Mouse (Mus musculus) midbrain, embryonic 11.5 days (tissue): ENCODE data around the gene Osbpl6. TPM values are rescaled to one million over a fixed set of nuclear protein-coding genes. Genes with fewer than 3 reads are reported as not detected.
A peak's percentile ranks its signal among the peaks of the same experiment; 100 is the strongest.
"Not testable (repeated sequence)": the region's sequence is repeated elsewhere in the genome, so short reads cannot be mapped to it uniquely, and the experiment has no call there.

Experiments
- ATAC-seq: fragments of 200-750 bp; cut with Nextera tagmentation; 2 replicates; pipeline ENCODE4 v1.8.0; 2017; ENCODE audit warnings: moderate TSS enrichment, moderate library complexity; ENCODE audit not compliant: low FRiP score
- DNase-seq: peaks from one replicate; pipeline ENCODE4 v3.0.0; 2015; ENCODE audit warnings: low spot score; ENCODE audit errors: missing footprints
- H3K27ac ChIP-seq: fragments of 300-500 bp; sonication (generic); 2 replicates; pipeline ENCODE4 v1.5.1; 2014; ENCODE audit warnings: low read depth, low read length
- H3K27me3 ChIP-seq: fragments of 300-500 bp; sonication (generic); 2 replicates; pipeline ENCODE4 v1.6.1; 2014; ENCODE audit warnings: mild to moderate bottlenecking, low read length, moderate library complexity, mixed read lengths; ENCODE audit not compliant: control insufficient read depth, insufficient read depth
- H3K36me3 ChIP-seq: fragments of 300-500 bp; sonication (generic); 2 replicates; pipeline ENCODE4 v1.6.1; 2014; ENCODE audit warnings: mild to moderate bottlenecking, low read length, moderate library complexity, mixed read lengths; ENCODE audit not compliant: control insufficient read depth, insufficient read depth
- H3K4me1 ChIP-seq: fragments of 300-500 bp; sonication (generic); 2 replicates; pipeline ENCODE4 v1.6.1; 2014; ENCODE audit warnings: low read length; ENCODE audit not compliant: control insufficient read depth, insufficient read depth
- H3K4me2 ChIP-seq: fragments of 300-500 bp; sonication (generic); 2 replicates; pipeline ENCODE4 v1.6.1; 2014; ENCODE audit warnings: mild to moderate bottlenecking, moderate library complexity
- H3K4me3 ChIP-seq: fragments of 300-500 bp; sonication (generic); 2 replicates; pipeline ENCODE4 v1.5.1; 2014; ENCODE audit warnings: low read depth, low read length
- H3K9ac ChIP-seq: fragments of 300-500 bp; sonication (generic); 2 replicates; pipeline ENCODE4 v1.6.1; 2014; ENCODE audit warnings: low read length
- H3K9me3 ChIP-seq: fragments of 300-500 bp; sonication (generic); 2 replicates; pipeline ENCODE4 v1.6.1; 2016; ENCODE audit warnings: low read length; ENCODE audit not compliant: control insufficient read depth
- WGBS: fragments of 180-500 bp; shearing (Covaris S2); extraction: QIAGEN DNeasy Blood & Tissue Kit; methylation state at CpG from one replicate; pipeline ENCODE4 v1.1.7; 2014; 5-methylcytosine and 5-hydroxymethylcytosine counted together
- polyA plus RNA-seq: library from polyadenylated mRNA; unstranded; fragments of >200 nt; fragmentation: Nextera tagmentation; extraction: Ambion mirVana; gene quantifications from 2 replicates; pipeline ENCODE4 v1.2.1, GENCODE M21; 2014

The Osbpl6 gene
- polyA plus RNA-seq, 1 experiment from 2014 or later = 10.9 TPM

- H3K27me3 ChIP-seq = no peaks in the 10 kb centered on the region
- 89% methylated on average over 5 of the region's 5 CpGs for WGBS
- H3K9ac ChIP-seq = no peak overlapping the region
- H3K4me3 ChIP-seq = no peak overlapping the region
- no peaks in the 10 kb centered on the region for H3K4me1 ChIP-seq
- ATAC-seq (no peak), DNase-seq (no peak)
- H3K4me2 ChIP-seq = no peak overlapping the region
- peaks cover 11% of the 10 kb centered on the region; the same call in 1 of the 2 replicates for H3K36me3 ChIP-seq
- no peaks in the 10 kb centered on the region for H3K9me3 ChIP-seq
- H3K27ac ChIP-seq = no peak overlapping the region
Observed at GRCm38 (mm10) chr2:76620188-76620587, 213.9 kb downstream of the Osbpl6 start.

- Histone ChIP-seq H3K4me2 (no peak overlapping the region), H3K27me3 (no peaks in the 10 kb centered on the region), H3K9me3 (peaks cover 3% of the 10 kb centered on the region; the same call in 1 of the 2 replicates), H3K36me3 (peaks cover 20% of the 10 kb centered on the region), H3K4me3 (no peak overlapping the region), H3K4me1 (no peaks in the 10 kb centered on the region), H3K9ac (no peak overlapping the region), H3K27ac (no peak overlapping the region)
- whole genome bisulfite sequencing = 81% methylated on average over 1 of the region's 1 CpGs
- DNase-seq = no peak
- ATAC-seq = no peak
Observed at GRCm38 (mm10) chr2:76621724-76622123, 215.4 kb downstream of the Osbpl6 start.

- not testable (repeated sequence) for H3K9me3 ChIP-seq, H3K4me2 ChIP-seq, H3K9ac ChIP-seq, H3K4me1 ChIP-seq, ATAC-seq, H3K27me3 ChIP-seq, H3K27ac ChIP-seq, H3K4me3 ChIP-seq, DNase-seq
- peaks cover 24% of the 10 kb centered on the region for H3K36me3 ChIP-seq
- WGBS = 92% methylated on average over 2 of the region's 2 CpGs
Observed at GRCm38 (mm10) chr2:76622316-76622715, 216.0 kb downstream of the Osbpl6 start.

- 95% methylated on average over 12 of the region's 12 CpGs for WGBS
- ATAC-seq = no peak
- H3K36me3 ChIP-seq = peaks cover 38% of the 10 kb centered on the region
Observed at GRCm38 (mm10) chr2:76630293-76630692, 224.0 kb downstream of the Osbpl6 start.

GRCm38 (mm10) chr2:76631600-76631999, 225.3 kb downstream of the Osbpl6 start:
- Histone ChIP-seq H3K27me3 (no peaks in the 10 kb centered on the region), H3K36me3 (peaks cover 34% of the 10 kb centered on the region), H3K9me3 (no peaks in the 10 kb centered on the region; the same call in 1 of the 2 replicates), H3K4me1 (no peaks in the 10 kb centered on the region), H3K9ac (no peak overlapping the region), H3K27ac (no peak overlapping the region), H3K4me3 (no peak overlapping the region), H3K4me2 (no peak overlapping the region)
- ATAC-seq (no peak), DNase-seq (no peak)
- WGBS = 87% methylated on average over 4 of the region's 4 CpGs

More at GRCm38 (mm10) chr2:76630293-76630692, 224.0 kb downstream of the Osbpl6 start:
- Histone ChIP-seq H3K4me3 (no peak overlapping the region), H3K4me2 (no peak overlapping the region), H3K9me3 (peaks cover 3% of the 10 kb centered on the region; the same call in 1 of the 2 replicates), H3K27me3 (no peaks in the 10 kb centered on the region), H3K4me1 (no peaks in the 10 kb centered on the region), H3K9ac (no peak overlapping the region), H3K27ac (no peak overlapping the region)
- DNase-seq = no peak

GRCm38 (mm10) chr2:76639637-76640036, 233.3 kb downstream of the Osbpl6 start:
- no peak for DNase-seq
- H3K36me3 ChIP-seq = peaks cover 19% of the 10 kb centered on the region

GRCm38 (mm10) chr2:76643801-76644200, 237.5 kb downstream of the Osbpl6 start:
- Histone ChIP-seq H3K36me3 (peaks cover 9% of the 10 kb centered on the region), H3K4me1 (peaks cover 8% of the 10 kb centered on the region), H3K4me3 (no peak overlapping the region), H3K27ac (no peak overlapping the region), H3K9me3 (no peaks in the 10 kb centered on the region), H3K9ac (no peak overlapping the region), H3K4me2 (no peak overlapping the region), H3K27me3 (no peaks in the 10 kb centered on the region)
- DNase-seq (no peak), ATAC-seq (no peak)

More at GRCm38 (mm10) chr2:76639637-76640036, 233.3 kb downstream of the Osbpl6 start:
- Histone ChIP-seq H3K9me3 (no peaks in the 10 kb centered on the region), H3K9ac (no peak overlapping the region), H3K27me3 (no peaks in the 10 kb centered on the region), H3K27ac (no peak overlapping the region), H3K4me1 (no peaks in the 10 kb centered on the region), H3K4me2 (no peak overlapping the region), H3K4me3 (no peak overlapping the region)
- 95% methylated on average over 2 of the region's 2 CpGs for WGBS
- ATAC-seq = no peak

- Histone ChIP-seq H3K27me3 (no peaks in the 10 kb centered on the region), H3K9me3 (no peaks in the 10 kb centered on the region), H3K4me1 (peaks cover 8% of the 10 kb centered on the region), H3K4me3 (peak overlapping the region; percentile 71), H3K4me2 (peak overlapping the region; percentile 76), H3K9ac (peak overlapping the region; percentile 83), H3K27ac (peak overlapping the region; percentile 92), H3K36me3 (no peaks in the 10 kb centered on the region)
- DNase-seq (no peak), ATAC-seq (peak; percentile 77)
- WGBS = under 1% methylated on average over 24 of the region's 32 CpGs
Observed at GRCm38 (mm10) chr2:76647441-76647869, 241.1 kb downstream of the Osbpl6 start.

GRCm38 (mm10) chr2:76647883-76648570, 241.7 kb downstream of the Osbpl6 start, which contains the start of the genes Prkra and Pjvk:
Gene Prkra, minus strand, starts transcription at chr2:76648015.
Gene Pjvk, plus strand, starts transcription at chr2:76648476.
- ATAC-seq (peak; percentile 97), DNase-seq (peak; percentile 100)
- WGBS = under 1% methylated on average over 41 of the region's 42 CpGs
- peak within 1 kb of the TSS; percentile 76 for H3K4me2 ChIP-seq
- no peaks in the 10 kb centered on the region for H3K9me3 ChIP-seq
- no peaks in the 10 kb centered on the region for H3K36me3 ChIP-seq
- H3K4me1 ChIP-seq = peaks cover 8% of the 10 kb centered on the region
- peak within 1 kb of the TSS; percentile 71 for H3K4me3 ChIP-seq
- peak within 1 kb of the TSS; percentile 83 for H3K9ac ChIP-seq
- peak within 1 kb of the TSS; percentile 92 for H3K27ac ChIP-seq
- no peaks in the 10 kb centered on the region for H3K27me3 ChIP-seq
